Mouse (Mus musculus): ENCODE measurements at regions not wholly inside any gene's neighbourhood (a gene's known extent, or its start where the extent isn't known, plus 50 kb on each side); places are given as distances from the start of the nearest gene placed in this dataset.

- WGBS, result 91% methylated on average over 4 of the region's 4 CpGs
- no peak overlapping the region for H3K9ac ChIP-seq (replicated peaks; ENCODE audit: low read depth, low read length)
- no peaks in the 10 kb centered on the region for H3K27me3 ChIP-seq (ENCODE audit: control insufficient read depth, insufficient read depth, low read length)
- no peak for ATAC-seq (ENCODE audit: low read depth)
- no peak overlapping the region for H3K27ac ChIP-seq (ENCODE audit: low read depth, low read length)
- no peaks in the 10 kb centered on the region for H3K9me3 ChIP-seq (ENCODE audit: control insufficient read depth, low read length)
- H3K4me3 ChIP-seq (ENCODE audit: low read depth, low read length), result no peak overlapping the region
- H3K4me1 ChIP-seq (ENCODE audit: control insufficient read depth, insufficient read depth, low read length), result no peaks in the 10 kb centered on the region
- H3K36me3 ChIP-seq (ENCODE audit: control insufficient read depth, insufficient read depth, low read length), result no peaks in the 10 kb centered on the region
- no peak overlapping the region for H3K4me2 ChIP-seq (ENCODE audit: low read depth, low read length)
Observed at GRCm38 (mm10) chr1:185096741-185097140, 97.4 kb upstream of the Mark1 start.

GRCm38 (mm10) chr1:185092757-185093156 lies 93.4 kb upstream of the Mark1 start:
- Histone ChIP-seq H3K9ac (replicated peaks; ENCODE audit: low read depth, low read length) (no peak overlapping the region), H3K27ac (ENCODE audit: low read depth, low read length) (no peak overlapping the region), H3K4me1 (ENCODE audit: control insufficient read depth, insufficient read depth, low read length) (no peaks in the 10 kb centered on the region), H3K4me3 (ENCODE audit: low read depth, low read length) (no peak overlapping the region), H3K4me2 (ENCODE audit: low read depth, low read length) (no peak overlapping the region), H3K9me3 (ENCODE audit: control insufficient read depth, low read length) (no peaks in the 10 kb centered on the region), H3K27me3 (ENCODE audit: control insufficient read depth, insufficient read depth, low read length) (no peaks in the 10 kb centered on the region), H3K36me3 (ENCODE audit: control insufficient read depth, insufficient read depth, low read length) (no peaks in the 10 kb centered on the region)
- ATAC-seq (ENCODE audit: low read depth), result no peak
- 90% methylated on average over 5 of the region's 5 CpGs for WGBS

GRCm38 (mm10) chr1:185091816-185092558 lies 92.6 kb upstream of the Mark1 start:
- no peaks in the 10 kb centered on the region for H3K27me3 ChIP-seq (ENCODE audit: control insufficient read depth, insufficient read depth, low read length)
- no peaks in the 10 kb centered on the region for H3K36me3 ChIP-seq (ENCODE audit: control insufficient read depth, insufficient read depth, low read length)
- H3K9ac ChIP-seq (replicated peaks; ENCODE audit: low read depth, low read length), result no peak overlapping the region
- H3K9me3 ChIP-seq (ENCODE audit: control insufficient read depth, low read length), result no peaks in the 10 kb centered on the region
- ATAC-seq (ENCODE audit: low read depth), result no peak
- no peak overlapping the region for H3K4me2 ChIP-seq (ENCODE audit: low read depth, low read length)
- no peak overlapping the region for H3K27ac ChIP-seq (ENCODE audit: low read depth, low read length)
- no peaks in the 10 kb centered on the region for H3K4me1 ChIP-seq (ENCODE audit: control insufficient read depth, insufficient read depth, low read length)
- H3K4me3 ChIP-seq (ENCODE audit: low read depth, low read length), result no peak overlapping the region
- WGBS, result 49% methylated on average over 21 of the region's 21 CpGs

- no peak for ATAC-seq (ENCODE audit: low read depth)
- Histone ChIP-seq H3K4me1 (ENCODE audit: control insufficient read depth, insufficient read depth, low read length) (no peaks in the 10 kb centered on the region), H3K27me3 (ENCODE audit: control insufficient read depth, insufficient read depth, low read length) (no peaks in the 10 kb centered on the region), H3K9me3 (ENCODE audit: control insufficient read depth, low read length) (no peaks in the 10 kb centered on the region), H3K4me2 (ENCODE audit: low read depth, low read length) (no peak overlapping the region), H3K36me3 (ENCODE audit: control insufficient read depth, insufficient read depth, low read length) (no peaks in the 10 kb centered on the region), H3K4me3 (ENCODE audit: low read depth, low read length) (no peak overlapping the region), H3K27ac (ENCODE audit: low read depth, low read length) (no peak overlapping the region), H3K9ac (replicated peaks; ENCODE audit: low read depth, low read length) (no peak overlapping the region)
- 89% methylated on average over 2 of the region's 2 CpGs for WGBS
Observed at GRCm38 (mm10) chr1:185089196-185089595, 89.8 kb upstream of the Mark1 start.

GRCm38 (mm10) chr1:185083191-185083590 lies 83.8 kb upstream of the Mark1 start:
- no peak for ATAC-seq (ENCODE audit: low read depth)

GRCm38 (mm10) chr1:185080118-185080517 lies 80.7 kb upstream of the Mark1 start:
- Histone ChIP-seq H3K4me3 (ENCODE audit: low read depth, low read length) (no peak overlapping the region), H3K27ac (ENCODE audit: low read depth, low read length) (no peak overlapping the region), H3K36me3 (ENCODE audit: control insufficient read depth, insufficient read depth, low read length) (no peaks in the 10 kb centered on the region), H3K4me1 (ENCODE audit: control insufficient read depth, insufficient read depth, low read length) (no peaks in the 10 kb centered on the region; the same call in 1 of the 2 replicates), H3K9ac (replicated peaks; ENCODE audit: low read depth, low read length) (no peak overlapping the region), H3K27me3 (ENCODE audit: control insufficient read depth, insufficient read depth, low read length) (no peaks in the 10 kb centered on the region), H3K9me3 (ENCODE audit: control insufficient read depth, low read length) (no peaks in the 10 kb centered on the region), H3K4me2 (ENCODE audit: low read depth, low read length) (no peak overlapping the region)
- no peak for ATAC-seq (ENCODE audit: low read depth)
- 29% methylated on average over 3 of the region's 3 CpGs for WGBS

More at GRCm38 (mm10) chr1:185083191-185083590, 83.8 kb upstream of the Mark1 start:
- no peak overlapping the region for H3K4me2 ChIP-seq (ENCODE audit: low read depth, low read length)
- 77% methylated on average over 5 of the region's 5 CpGs for WGBS
- no peaks in the 10 kb centered on the region for H3K9me3 ChIP-seq (ENCODE audit: control insufficient read depth, low read length)
- no peak overlapping the region for H3K9ac ChIP-seq (replicated peaks; ENCODE audit: low read depth, low read length)
- H3K27ac ChIP-seq (ENCODE audit: low read depth, low read length), result no peak overlapping the region
- H3K4me3 ChIP-seq (ENCODE audit: low read depth, low read length), result no peak overlapping the region
- H3K27me3 ChIP-seq (ENCODE audit: control insufficient read depth, insufficient read depth, low read length), result no peaks in the 10 kb centered on the region
- no peaks in the 10 kb centered on the region for H3K36me3 ChIP-seq (ENCODE audit: control insufficient read depth, insufficient read depth, low read length)
- H3K4me1 ChIP-seq (ENCODE audit: control insufficient read depth, insufficient read depth, low read length), result no peaks in the 10 kb centered on the region; the same call in 1 of the 2 replicates

- no peak for ATAC-seq (ENCODE audit: low read depth)
- WGBS, result 11% methylated on average over 5 of the region's 5 CpGs
Observed at GRCm38 (mm10) chr1:185079331-185079880, 80.0 kb upstream of the Mark1 start.

GRCm38 (mm10) chr1:185074001-185074400 lies 74.6 kb upstream of the Mark1 start:
- H3K27ac ChIP-seq (ENCODE audit: low read depth, low read length), result no peak overlapping the region
- no peaks in the 10 kb centered on the region for H3K9me3 ChIP-seq (ENCODE audit: control insufficient read depth, low read length)
- no peaks in the 10 kb centered on the region for H3K27me3 ChIP-seq (ENCODE audit: control insufficient read depth, insufficient read depth, low read length)
- H3K4me2 ChIP-seq (ENCODE audit: low read depth, low read length), result no peak overlapping the region
- no peak for ATAC-seq (ENCODE audit: low read depth)
- no peaks in the 10 kb centered on the region for H3K4me1 ChIP-seq (ENCODE audit: control insufficient read depth, insufficient read depth, low read length)
- no peak overlapping the region for H3K4me3 ChIP-seq (ENCODE audit: low read depth, low read length)
- WGBS, result 91% methylated on average over 5 of the region's 5 CpGs
- no peaks in the 10 kb centered on the region for H3K36me3 ChIP-seq (ENCODE audit: control insufficient read depth, insufficient read depth, low read length)
- H3K9ac ChIP-seq (replicated peaks; ENCODE audit: low read depth, low read length), result no peak overlapping the region

More at GRCm38 (mm10) chr1:185079331-185079880, 80.0 kb upstream of the Mark1 start:
- Histone ChIP-seq H3K27ac (ENCODE audit: low read depth, low read length) (no peak overlapping the region), H3K4me2 (ENCODE audit: low read depth, low read length) (no peak overlapping the region), H3K9ac (replicated peaks; ENCODE audit: low read depth, low read length) (no peak overlapping the region), H3K36me3 (ENCODE audit: control insufficient read depth, insufficient read depth, low read length) (no peaks in the 10 kb centered on the region), H3K27me3 (ENCODE audit: control insufficient read depth, insufficient read depth, low read length) (no peaks in the 10 kb centered on the region), H3K4me1 (ENCODE audit: control insufficient read depth, insufficient read depth, low read length) (no peaks in the 10 kb centered on the region; the same call in 1 of the 2 replicates), H3K4me3 (ENCODE audit: low read depth, low read length) (no peak overlapping the region), H3K9me3 (ENCODE audit: control insufficient read depth, low read length) (no peaks in the 10 kb centered on the region)

- no peak overlapping the region for H3K9ac ChIP-seq (replicated peaks; ENCODE audit: low read depth, low read length)
- no peaks in the 10 kb centered on the region for H3K36me3 ChIP-seq (ENCODE audit: control insufficient read depth, insufficient read depth, low read length)
- H3K27me3 ChIP-seq (ENCODE audit: control insufficient read depth, insufficient read depth, low read length), result no peaks in the 10 kb centered on the region
- H3K27ac ChIP-seq (ENCODE audit: low read depth, low read length), result no peak overlapping the region
- H3K4me3 ChIP-seq (ENCODE audit: low read depth, low read length), result no peak overlapping the region
- H3K9me3 ChIP-seq (ENCODE audit: control insufficient read depth, low read length), result no peaks in the 10 kb centered on the region
- ATAC-seq (ENCODE audit: low read depth), result no peak
- no peaks in the 10 kb centered on the region for H3K4me1 ChIP-seq (ENCODE audit: control insufficient read depth, insufficient read depth, low read length)
- 64% methylated on average over 6 of the region's 6 CpGs for WGBS
- H3K4me2 ChIP-seq (ENCODE audit: low read depth, low read length), result no peak overlapping the region
Observed at GRCm38 (mm10) chr1:185072766-185073165, 73.4 kb upstream of the Mark1 start.

All from neural tube, embryonic 14.5 days (tissue).